8 mouse cellular contexts compared by ENCODE assay signal in the genomic region with DNA sequence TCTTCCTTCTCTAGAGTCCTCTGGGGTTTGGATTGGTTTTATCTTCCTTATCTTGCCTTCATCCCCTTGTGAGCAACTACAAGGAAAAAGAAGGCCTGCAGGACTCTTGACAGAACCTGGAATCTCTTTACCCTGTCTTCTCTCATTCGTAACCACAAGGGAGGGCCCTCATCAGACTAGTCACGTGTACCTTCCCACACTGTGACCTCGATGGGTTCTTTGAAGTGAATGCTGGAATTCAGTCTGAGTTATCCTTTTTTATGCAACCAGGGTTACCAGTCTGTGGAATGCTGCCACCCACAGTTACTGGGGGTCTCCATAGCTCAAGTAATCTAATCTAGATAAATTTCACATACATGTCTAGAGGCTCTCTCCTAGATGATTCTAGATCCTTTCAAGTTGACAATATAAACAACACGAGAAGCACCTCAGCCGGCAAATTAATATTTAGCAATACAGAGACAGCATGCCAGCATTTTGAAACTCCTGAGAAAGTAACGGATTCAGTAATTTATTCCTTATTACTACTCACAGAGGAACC. TPM values are rescaled to one million over a fixed set of nuclear protein-coding genes. Genes with fewer than 3 reads are reported as not detected.
A peak's percentile ranks its signal among the peaks of the same experiment; 100 is the strongest.
DNase-seq lines count a peak whose midpoint lies in the region; ATAC-seq and TF ChIP-seq lines count a peak whose summit lies in the region.

No protein-coding gene starts in this region.

- WGBS in embryonic facial prominence, embryonic 11.5 days, result 44% methylated on average over 6 of the region's 6 CpGs
- 23% methylated on average over 6 of the region's 6 CpGs for WGBS in intestine, postnatal 0 days
- WGBS in neural tube, embryonic 12.5 days, result 40% methylated on average over 6 of the region's 6 CpGs

- H3K4me1 ChIP-seq in embryonic facial prominence, embryonic 11.5 days (ENCODE audit: control insufficient read depth, insufficient read depth, low read length), result no peaks in the 10 kb centered on the region
- peaks cover 4% of the 10 kb centered on the region; the same call in 1 of the 2 replicates for H3K4me1 ChIP-seq in intestine, postnatal 0 days (replicated peaks; ENCODE audit: control insufficient read depth, insufficient read depth, low read length)
- H3K4me1 ChIP-seq in neural tube, embryonic 12.5 days, result peaks cover 3% of the 10 kb centered on the region; the same call in 1 of the 2 replicates

- no peak overlapping the region for H3K27ac ChIP-seq in embryonic facial prominence, embryonic 11.5 days (replicated peaks; ENCODE audit: low read depth, low read length)
- H3K27ac ChIP-seq in intestine, postnatal 0 days (ENCODE audit: low read depth, low read length), result no peak overlapping the region
- H3K27ac ChIP-seq in neural tube, embryonic 12.5 days, result no peak overlapping the region

- H3K36me3 ChIP-seq in embryonic facial prominence, embryonic 11.5 days (replicated peaks; ENCODE audit: control insufficient read depth, insufficient read depth, low read depth, low read length), result no peaks in the 10 kb centered on the region
- H3K36me3 ChIP-seq in intestine, postnatal 0 days (ENCODE audit: control insufficient read depth, insufficient read depth), result peaks cover 11% of the 10 kb centered on the region
- peaks cover 11% of the 10 kb centered on the region; the same call in 1 of the 2 replicates for H3K36me3 ChIP-seq in neural tube, embryonic 12.5 days

- peak; percentile 21; the same call in 1 of the 2 replicates for ATAC-seq in embryonic facial prominence, embryonic 11.5 days (replicated peaks; ENCODE audit: insufficient number of reproducible peaks, low FRiP score, low TSS enrichment, low read depth)
- ATAC-seq in intestine, postnatal 0 days, result no peak
- peak; percentile 37; the same call in 1 of the 2 replicates for ATAC-seq in neural tube, embryonic 12.5 days (ENCODE audit: low FRiP score, low read depth)

- peak overlapping the region; percentile 11; the same call in 1 of the 2 replicates for H3K9ac ChIP-seq in embryonic facial prominence, embryonic 11.5 days (replicated peaks; ENCODE audit: low read length)
- no peak overlapping the region for H3K9ac ChIP-seq in intestine, postnatal 0 days (ENCODE audit: low read depth, low read length)
- H3K9ac ChIP-seq in neural tube, embryonic 12.5 days, result 0 out of 2 replicates have a peak overlapping the region, but pooled peaks have one; percentile 77

- peak overlapping the region; percentile 73 for H3K4me3 ChIP-seq in embryonic facial prominence, embryonic 11.5 days (ENCODE audit: low read depth, low read length)
- peak overlapping the region; percentile 98 for H3K4me3 ChIP-seq in intestine, postnatal 0 days (ENCODE audit: low read depth, low read length)
- peak overlapping the region; percentile 70 for H3K4me3 ChIP-seq in neural tube, embryonic 12.5 days

- H3K9me3 ChIP-seq in embryonic facial prominence, embryonic 11.5 days (replicated peaks; ENCODE audit: control insufficient read depth, low read length), result no peaks in the 10 kb centered on the region
- H3K9me3 ChIP-seq in intestine, postnatal 0 days (ENCODE audit: control insufficient read depth), result no peaks in the 10 kb centered on the region
- H3K9me3 ChIP-seq in neural tube, embryonic 12.5 days, result no peaks in the 10 kb centered on the region

- H3K27me3 ChIP-seq in embryonic facial prominence, embryonic 11.5 days (ENCODE audit: control insufficient read depth, insufficient read depth, low read length), result no peaks in the 10 kb centered on the region
- H3K27me3 ChIP-seq in intestine, postnatal 0 days (replicated peaks; ENCODE audit: control insufficient read depth, insufficient read depth, low read length), result no peaks in the 10 kb centered on the region
- H3K27me3 ChIP-seq in neural tube, embryonic 12.5 days (replicated peaks), result no peaks in the 10 kb centered on the region

- peak overlapping the region; percentile 42 for H3K4me2 ChIP-seq in embryonic facial prominence, embryonic 11.5 days (ENCODE audit: low read depth, low read length)
- peak overlapping the region; percentile 71 for H3K4me2 ChIP-seq in intestine, postnatal 0 days (replicated peaks; ENCODE audit: low read depth)
- peak overlapping the region; percentile 64 for H3K4me2 ChIP-seq in neural tube, embryonic 12.5 days (replicated peaks)

- DNase-seq in embryo, embryonic 11 days, result peak; percentile 1
- DNase-seq in embryo, embryonic 9.5 days (ENCODE audit: extremely low spot score), result no peak
- peak; percentile 30 for DNase-seq in CD4-positive helper T cell, adult 2 months (ENCODE audit: low read depth, low spot score)
- DNase-seq in embryonic facial prominence, embryonic 11.5 days (ENCODE audit: low spot score), result no peak
- no peak for DNase-seq in ovary, adult 18-20 months (ENCODE audit: low spot score)
- DNase-seq in left cerebral cortex, adult 11 months (ENCODE audit: low spot score), result no peak

- no peak for TF ChIP-seq CTCF in intestine, postnatal 0 days (IDR thresholded peaks at IDR 0.05; ENCODE audit: low read depth)

RNA-seq across cellular contexts. Expression of a gene that starts 0.6 kb away (rescaled TPM):
- 45.9 and 47.2 TPM in 2 replicates for polyA plus RNA-seq in embryonic facial prominence, embryonic 11.5 days (2014; fragmentation: Nextera tagmentation; extraction: Ambion mirVana)
- 91.7 and 96.3 TPM in 2 replicates for polyA plus RNA-seq in intestine, postnatal 0 days (2015; fragmentation: Nextera tagmentation; extraction: Ambion mirVana)
- polyA plus RNA-seq in neural tube, embryonic 12.5 days (2016; fragmentation: Nextera tagmentation; extraction: Ambion mirVana), result 56.1 and 71.5 TPM in 2 replicates

RNA-seq across cellular contexts. Expression of a gene that starts 18.2 kb away (rescaled TPM):
- not detected in 2 replicates for polyA plus RNA-seq in embryonic facial prominence, embryonic 11.5 days (2014; fragmentation: Nextera tagmentation; extraction: Ambion mirVana)
- polyA plus RNA-seq in intestine, postnatal 0 days (2015; fragmentation: Nextera tagmentation; extraction: Ambion mirVana), result not detected in 2 replicates
- polyA plus RNA-seq in neural tube, embryonic 12.5 days (2016; fragmentation: Nextera tagmentation; extraction: Ambion mirVana), result not detected in 2 replicates

RNA-seq across cellular contexts. Expression of a gene that starts 22.2 kb away (rescaled TPM):
- polyA plus RNA-seq in embryonic facial prominence, embryonic 11.5 days (2014; fragmentation: Nextera tagmentation; extraction: Ambion mirVana), result not detected in 2 replicates
- polyA plus RNA-seq in intestine, postnatal 0 days (2015; fragmentation: Nextera tagmentation; extraction: Ambion mirVana), result not detected in 2 replicates
- not detected in 2 replicates for polyA plus RNA-seq in neural tube, embryonic 12.5 days (2016; fragmentation: Nextera tagmentation; extraction: Ambion mirVana)

RNA-seq across cellular contexts. Expression of a gene that starts 30.0 kb away (rescaled TPM):
- not detected in 2 replicates for polyA plus RNA-seq in embryonic facial prominence, embryonic 11.5 days (2014; fragmentation: Nextera tagmentation; extraction: Ambion mirVana)
- polyA plus RNA-seq in intestine, postnatal 0 days (2015; fragmentation: Nextera tagmentation; extraction: Ambion mirVana), result not detected in 2 replicates
- not detected in 2 replicates for polyA plus RNA-seq in neural tube, embryonic 12.5 days (2016; fragmentation: Nextera tagmentation; extraction: Ambion mirVana)

Comparison
In these comparisons a context has a peak if more than half of its experiments do, and no peak if none do; other contexts are left out.
1. DNase-seq: peak in embryo, embryonic 11 days (single experiment) and CD4-positive helper T cell, adult 2 months (single experiment); none in embryo, embryonic 9.5 days (single experiment), embryonic facial prominence, embryonic 11.5 days (single experiment), ovary, adult 18-20 months (single experiment) and left cerebral cortex, adult 11 months (single experiment).
2. Peak in every context shown above with its lines, with median percentiles within 50 percentile points of each other: H3K4me2 ChIP-seq and H3K4me3 ChIP-seq.